Mouse (Mus musculus) bone marrow, adult 2 months (tissue): Measurements from ENCODE around the gene Zic1. TPM values are rescaled to one million over a fixed set of nuclear protein-coding genes. Genes with fewer than 3 reads are reported as not detected.

ENCODE experiments used
- H3K27ac ChIP-seq: fragments of 200-500 bp; 2 replicates; pipeline ENCODE4 v1.5.1; 2012; ENCODE audit warnings: low read depth, mild to moderate bottlenecking, control low read depth, inconsistent platforms, low read length; ENCODE audit not compliant: control insufficient read depth, poor library complexity, insufficient read depth
- H3K4me1 ChIP-seq: fragments of 200-500 bp; 2 replicates; pipeline ENCODE4 v1.6.1; 2011; ENCODE audit warnings: low read length; ENCODE audit not compliant: control insufficient read depth, insufficient read depth
- H3K4me3 ChIP-seq: fragments of 200-500 bp; replicated peaks from 2 replicates; pipeline ENCODE3; 2011; ENCODE audit warnings: mild to moderate bottlenecking, low read depth, low read length, control low read depth; ENCODE audit not compliant: control insufficient read depth
- CTCF ChIP-seq: fragments of 200-500 bp; IDR thresholded peaks from 2 replicates; pipeline ENCODE4 v1.5.1; 2011; ENCODE audit warnings: low read length, control low read depth; ENCODE audit not compliant: control insufficient read depth, insufficient read depth
- POLR2A ChIP-seq: fragments of 200-500 bp; IDR thresholded peaks from 2 replicates; pipeline ENCODE4 v1.6.1; 2011; ENCODE audit warnings: low read depth, mild to moderate bottlenecking, control low read depth, low read length, borderline replicate concordance; ENCODE audit not compliant: control insufficient read depth
- WGBS: fragments of 180-500 bp; shearing (Covaris S2); methylation state at CpG from one replicate; pipeline ENCODE4 v1.1.7; 2018; 5-methylcytosine and 5-hydroxymethylcytosine counted together
- polyA plus RNA-seq: library from polyadenylated mRNA; stranded (reverse); fragments of >200 nt; gene quantifications from 2 replicates; pipeline ENCODE4 v1.2.4, GENCODE M21; 2011; ENCODE audit warnings: low replicate concordance; ENCODE audit not compliant: missing spikeins, insufficient read depth, insufficient read length

Zic1 gene
- polyA plus RNA-seq, 1 experiment: not detected

DNA sequence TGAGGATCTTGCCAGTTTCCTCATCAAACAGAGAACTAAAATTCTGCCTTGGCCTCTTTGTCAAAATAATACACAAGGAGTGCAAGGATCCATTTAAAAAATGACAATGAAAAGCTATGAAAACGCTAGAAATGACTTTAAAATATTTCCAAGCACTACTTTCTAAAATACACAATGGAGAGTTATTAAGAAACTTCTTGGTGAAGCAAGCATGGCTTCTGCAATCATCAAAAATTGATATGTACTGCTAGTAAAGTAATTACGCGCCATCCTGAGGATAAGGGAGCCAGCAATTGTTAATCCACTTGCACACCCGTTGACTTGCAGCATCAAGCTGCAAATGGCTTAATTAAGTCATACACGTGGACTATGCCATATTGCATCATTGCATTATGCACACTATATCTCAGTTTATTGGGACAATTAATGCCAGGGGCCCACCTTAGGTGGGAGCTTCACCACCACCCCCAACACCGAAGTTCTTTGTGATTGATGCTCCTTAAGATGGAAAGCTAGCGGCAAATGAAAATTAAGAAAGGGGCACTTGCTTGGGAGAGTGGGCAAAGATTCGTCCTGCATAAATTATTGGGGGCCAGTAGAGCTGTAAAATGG lies 35.0 kb upstream of the Zic1 start:
- H3K27ac ChIP-seq: no peak overlapping the region
- H3K4me1 ChIP-seq: no peaks in the 10 kb centered on the region
- no peak for TF ChIP-seq POLR2A
- TF ChIP-seq CTCF: no peak
- WGBS: 11% methylated on average over 8 of the region's 8 CpGs
- H3K4me3 ChIP-seq: no peak overlapping the region

DNA sequence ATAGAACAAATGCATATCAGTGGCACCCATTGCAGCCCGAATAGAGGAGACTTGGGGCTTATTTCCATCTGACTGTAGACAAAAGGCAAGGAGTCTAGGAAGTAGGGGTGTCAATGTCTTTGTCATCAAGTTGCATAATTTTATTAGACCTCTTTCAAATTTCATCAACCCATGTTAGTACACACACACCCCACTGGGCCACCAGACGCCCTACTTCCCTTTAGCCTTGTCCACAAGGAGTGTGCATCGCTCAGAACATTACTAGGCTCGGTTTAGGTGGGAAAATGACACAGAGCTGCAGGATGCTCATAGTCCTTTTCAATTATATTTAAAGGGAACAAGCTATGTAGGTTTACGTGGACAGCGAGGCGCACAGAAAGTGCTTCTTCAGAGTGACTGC lies 34.4 kb upstream of the Zic1 start:
- Histone ChIP-seq H3K4me1 (no peaks in the 10 kb centered on the region), H3K27ac (no peak overlapping the region), H3K4me3 (no peak overlapping the region)
- TF ChIP-seq CTCF: no peak
- no peak for TF ChIP-seq POLR2A
- 16% methylated on average over 7 of the region's 7 CpGs for WGBS

DNA sequence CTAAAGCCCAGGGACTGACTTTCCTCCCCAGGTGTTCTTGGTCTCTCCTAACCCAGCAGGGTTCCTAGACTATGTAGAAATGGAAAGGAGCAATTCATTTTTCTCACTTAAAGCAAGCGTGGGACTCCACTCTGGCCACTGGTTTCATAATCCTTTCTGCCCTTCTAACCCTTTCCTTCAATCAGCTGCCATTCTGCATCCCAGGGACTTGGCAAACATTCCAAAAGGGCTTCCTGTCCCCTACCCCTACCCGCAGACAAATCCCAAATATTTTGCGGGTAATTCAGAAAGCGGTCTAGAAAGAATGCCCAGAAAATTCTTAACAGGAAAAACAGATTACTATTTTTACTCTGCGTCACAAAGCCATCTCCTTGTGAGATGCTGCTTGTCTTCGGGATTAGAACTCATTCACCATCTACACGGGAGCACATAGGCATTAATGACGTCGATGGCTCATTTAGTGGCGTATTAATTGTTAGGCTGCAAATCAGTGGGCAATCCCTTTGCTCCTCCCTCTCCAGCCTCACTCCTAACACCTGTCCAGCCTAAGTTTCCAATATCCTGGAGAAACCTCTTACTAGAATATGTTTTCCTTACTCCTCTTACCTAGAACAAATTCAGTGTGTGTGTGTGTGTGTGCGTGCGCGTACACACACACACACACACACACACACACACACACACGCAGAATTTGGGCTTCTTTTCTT lies 29.6 kb upstream of the Zic1 start:
- Histone ChIP-seq H3K4me1 (no peaks in the 10 kb centered on the region), H3K4me3 (no peak overlapping the region), H3K27ac (no peak overlapping the region)
- WGBS: 11% methylated on average over 14 of the region's 14 CpGs
- TF ChIP-seq POLR2A: no peak
- no peak for TF ChIP-seq CTCF

DNA sequence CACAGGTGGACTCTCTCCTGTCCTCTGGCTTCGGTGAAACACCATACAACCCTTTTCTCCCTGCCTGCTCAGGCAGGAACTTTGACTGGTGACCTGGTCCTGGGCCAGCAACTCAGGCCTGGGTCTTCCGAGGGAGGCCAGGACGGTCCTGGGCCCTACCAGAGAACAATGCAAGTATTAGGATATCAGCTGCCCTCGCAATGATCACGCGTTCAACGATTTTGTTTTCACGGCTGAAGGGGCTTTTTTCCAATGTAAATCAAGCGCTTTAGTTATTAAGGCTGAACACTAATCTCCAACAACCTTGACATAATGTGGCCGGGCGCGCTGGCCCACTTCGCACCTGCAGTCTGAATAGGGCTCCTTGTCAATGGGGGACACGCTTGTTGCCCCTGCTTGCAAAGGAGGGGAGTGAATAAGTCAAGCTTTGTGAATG lies 28.6 kb upstream of the Zic1 start:
- WGBS: 5% methylated on average over 14 of the region's 14 CpGs
- no peak overlapping the region for H3K4me3 ChIP-seq
- H3K27ac ChIP-seq: no peak overlapping the region
- no peak for TF ChIP-seq CTCF
- no peak for TF ChIP-seq POLR2A
- H3K4me1 ChIP-seq: no peaks in the 10 kb centered on the region

DNA sequence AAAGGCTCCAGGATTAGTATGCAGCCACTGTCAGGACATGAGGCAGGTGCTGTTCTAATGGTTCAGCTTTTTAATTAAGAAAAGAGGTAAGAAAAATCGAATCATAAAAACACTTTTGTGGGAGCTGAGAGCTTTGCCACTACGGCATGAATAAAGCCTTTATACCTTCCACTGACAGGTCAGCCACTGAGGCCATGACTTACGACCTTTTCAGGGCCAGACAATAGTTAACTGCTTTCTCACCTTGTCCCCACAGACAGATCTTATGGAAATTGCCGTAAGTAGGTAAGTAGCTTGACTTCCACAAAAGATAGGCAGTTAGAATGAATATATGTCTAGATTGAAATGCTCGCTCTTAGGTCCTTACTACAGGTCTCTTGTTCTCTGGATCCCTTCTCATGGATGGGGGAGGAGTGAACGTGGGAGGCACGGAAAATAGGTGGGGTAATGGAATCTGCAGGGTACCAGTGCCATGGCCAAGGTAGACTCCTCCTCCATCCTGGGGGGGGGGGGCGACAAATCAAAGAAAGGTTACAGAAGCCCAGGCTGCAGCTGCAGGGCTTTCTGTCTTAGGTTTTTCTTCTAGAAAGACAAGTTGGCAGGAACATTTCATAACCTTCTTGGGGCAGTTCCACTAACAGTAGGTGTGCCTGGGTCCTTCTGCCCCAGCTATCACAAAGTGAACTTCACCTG lies 27.9 kb upstream of the Zic1 start:
- Histone ChIP-seq H3K27ac (no peak overlapping the region), H3K4me3 (no peak overlapping the region), H3K4me1 (no peaks in the 10 kb centered on the region)
- TF ChIP-seq POLR2A (no peak), CTCF (no peak)
- 7% methylated on average over 8 of the region's 8 CpGs for WGBS

DNA sequence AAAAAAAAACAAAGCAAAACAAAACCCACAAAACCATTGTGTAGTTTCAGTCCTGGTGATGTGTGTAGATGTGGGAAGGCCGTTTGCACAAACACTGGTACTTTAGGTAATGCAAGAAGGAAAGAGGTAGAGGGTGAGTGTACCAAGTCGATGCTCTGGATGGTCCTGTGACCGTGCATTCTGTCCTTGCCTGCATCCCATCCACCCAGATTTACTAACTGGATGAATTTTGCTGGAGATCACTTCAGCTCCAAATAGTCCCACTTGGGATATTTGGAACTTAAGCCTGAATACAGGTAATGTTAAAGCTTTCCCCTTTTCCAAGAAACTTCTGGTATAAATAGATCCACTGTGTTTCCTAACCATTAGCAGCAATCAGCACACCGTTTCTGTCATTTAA lies 22.6 kb upstream of the Zic1 start:
- WGBS: 3% methylated on average over 4 of the region's 4 CpGs
- H3K4me1 ChIP-seq: no peaks in the 10 kb centered on the region
- H3K4me3 ChIP-seq: no peak overlapping the region
- no peak overlapping the region for H3K27ac ChIP-seq
- TF ChIP-seq POLR2A: no peak
- no peak for TF ChIP-seq CTCF

DNA sequence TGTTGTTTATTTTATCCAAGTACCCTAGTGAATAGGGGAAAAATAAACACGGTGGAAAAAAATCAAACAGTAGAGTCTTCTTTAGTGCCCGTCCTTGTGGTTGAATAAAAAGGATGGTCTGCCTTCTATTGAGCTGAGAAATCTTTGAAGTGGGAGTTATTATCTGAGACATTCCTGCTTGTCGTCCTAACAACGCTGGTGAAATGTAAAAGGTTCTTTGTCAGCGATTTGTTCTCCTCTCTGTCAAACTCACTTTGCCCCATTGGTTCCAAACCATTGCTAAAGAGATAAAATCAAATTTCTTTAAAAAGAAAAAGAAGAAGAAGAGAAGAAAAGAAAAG lies 22.1 kb upstream of the Zic1 start:
- 4% methylated on average over 5 of the region's 5 CpGs for WGBS
- no peak for TF ChIP-seq POLR2A
- TF ChIP-seq CTCF: no peak
- Histone ChIP-seq H3K4me1 (no peaks in the 10 kb centered on the region), H3K4me3 (no peak overlapping the region), H3K27ac (no peak overlapping the region)

DNA sequence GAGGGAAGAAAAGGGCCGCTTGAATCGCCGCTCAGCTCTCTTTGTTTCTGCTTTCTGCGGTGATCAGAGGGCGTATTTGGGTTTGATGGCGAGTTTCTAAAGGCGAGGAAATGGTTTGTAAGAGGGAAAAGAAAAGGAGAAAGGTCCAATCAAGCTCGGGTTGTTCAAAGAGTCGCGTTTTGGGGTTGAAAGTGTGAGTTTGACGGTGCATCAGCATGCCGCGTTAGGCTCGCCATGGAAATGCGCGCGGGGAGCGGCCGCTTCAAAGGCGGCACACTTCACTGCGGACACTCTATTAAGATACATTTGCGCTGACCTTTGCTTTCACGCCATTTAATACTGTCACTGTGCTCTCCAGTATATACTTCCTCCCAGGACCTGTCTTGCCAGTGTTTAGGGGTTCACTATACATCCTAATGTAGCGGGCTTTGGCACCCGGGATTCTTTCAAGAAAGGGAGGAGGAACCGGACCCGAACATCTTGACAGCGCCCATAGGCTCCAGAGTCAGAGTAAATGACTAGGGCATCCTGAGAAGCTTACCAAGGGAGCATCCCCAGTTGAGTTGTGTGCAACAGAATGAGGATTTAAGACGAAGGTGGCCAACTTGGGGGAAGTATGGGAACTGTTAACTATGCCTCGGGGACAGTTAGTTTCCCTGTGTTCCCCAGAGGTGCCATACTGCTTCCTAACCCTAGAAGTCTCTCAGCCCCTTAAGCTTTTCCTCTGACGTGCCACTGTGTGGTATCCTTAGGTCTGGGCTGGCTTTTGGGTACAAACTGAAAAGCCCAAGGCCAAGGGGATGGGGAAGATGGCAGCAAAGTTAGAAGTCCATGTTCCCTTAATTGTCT lies 21.5 kb upstream of the Zic1 start:
- 9% methylated on average over 31 of the region's 31 CpGs for WGBS
- no peak for TF ChIP-seq CTCF
- TF ChIP-seq POLR2A: no peak
- H3K4me1 ChIP-seq: no peaks in the 10 kb centered on the region
- H3K27ac ChIP-seq: no peak overlapping the region
- H3K4me3 ChIP-seq: no peak overlapping the region
